26 mouse cellular contexts compared by ENCODE assay signal in the genomic region with DNA sequence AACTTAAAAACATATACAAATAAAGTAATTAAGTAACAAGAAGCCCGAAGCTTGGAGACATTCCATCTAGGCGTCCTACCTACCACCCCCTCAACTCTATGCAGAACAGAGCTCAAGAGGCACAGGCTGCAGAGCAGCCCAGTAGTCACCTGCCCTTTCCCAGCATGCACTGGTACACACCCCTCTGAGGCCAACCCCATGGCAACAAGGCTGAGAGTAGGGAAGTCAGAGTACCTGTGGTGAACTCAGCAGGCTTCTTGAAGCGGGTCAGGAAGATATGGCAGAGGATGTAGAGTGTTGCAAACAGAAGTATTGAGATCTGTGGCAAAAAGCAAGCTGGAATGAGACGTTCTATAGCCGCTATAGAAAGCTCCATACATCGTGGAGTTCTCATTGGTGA. TPM values are rescaled to one million over a fixed set of nuclear protein-coding genes. Genes with fewer than 3 reads are reported as not detected.
A peak's percentile ranks its signal among the peaks of the same experiment; 100 is the strongest.
DNase-seq lines count a peak whose midpoint lies in the region; ATAC-seq and TF ChIP-seq lines count a peak whose summit lies in the region.
"Had no signal": no experiment of that assay in that cellular context is flagged by ENCODE, and none has a peak within 500 bp of the region (broad histone marks: within the 10 kb centered on the region; RNA-seq: fewer than 3 reads in every experiment).

No protein-coding gene starts in this region.

- H3K4me3 ChIP-seq in heart, embryonic 13.5 days: no peak overlapping the region
- H3K4me3 ChIP-seq in testis, adult 2 months (ENCODE audit: control insufficient read depth, low read depth, low read length): peak overlapping the region; percentile 33
- H3K4me3 ChIP-seq: embryonic facial prominence, embryonic 12.5 days; heart, adult 2 months; heart, embryonic 12.5 days; hindbrain, embryonic 15.5 days had no signal

- no peak overlapping the region for H3K4me2 ChIP-seq in heart, embryonic 13.5 days
- H3K4me2 ChIP-seq: embryonic facial prominence, embryonic 12.5 days; hindbrain, embryonic 15.5 days had no signal

- no peaks in the 10 kb centered on the region for H3K27me3 ChIP-seq in heart, embryonic 13.5 days (replicated peaks)
- no peaks in the 10 kb centered on the region for H3K27me3 ChIP-seq in testis, adult 2 months (ENCODE audit: control insufficient read depth, insufficient read depth, low read length)
- H3K27me3 ChIP-seq: embryonic facial prominence, embryonic 12.5 days; heart, embryonic 12.5 days; hindbrain, embryonic 15.5 days had no signal

- peaks cover 51% of the 10 kb centered on the region for H3K36me3 ChIP-seq in heart, embryonic 13.5 days
- H3K36me3 ChIP-seq in testis, adult 2 months (ENCODE audit: control insufficient read depth, insufficient read depth, low read length): peaks cover 4% of the 10 kb centered on the region

- WGBS in heart, embryonic 13.5 days: 88% methylated on average over 6 of the region's 6 CpGs

- TF ChIP-seq CTCF in testis, adult 2 months (IDR thresholded peaks at IDR 0.05; ENCODE audit: control insufficient read depth, insufficient read depth, insufficient replicate concordance, low read depth, low read length): no peak

- 0 out of 2 replicates have a peak overlapping the region, but pooled peaks have one; percentile 13 for H3K9ac ChIP-seq in heart, embryonic 13.5 days
- H3K9ac ChIP-seq: embryonic facial prominence, embryonic 12.5 days; heart, embryonic 12.5 days; hindbrain, embryonic 15.5 days had no signal

- peaks cover 27% of the 10 kb centered on the region for H3K4me1 ChIP-seq in heart, embryonic 13.5 days
- peaks cover 6% of the 10 kb centered on the region for H3K4me1 ChIP-seq in testis, adult 2 months (ENCODE audit: control insufficient read depth, insufficient read depth, low read length)

- H3K27ac ChIP-seq in heart, embryonic 13.5 days (replicated peaks): no peak overlapping the region
- 0 out of 2 replicates have a peak overlapping the region, but pooled peaks have one; percentile 29 for H3K27ac ChIP-seq in testis, adult 2 months (ENCODE audit: control insufficient read depth, insufficient read depth, low read depth, low read length)
- H3K27ac ChIP-seq: embryonic facial prominence, embryonic 12.5 days; heart, adult 2 months; hindbrain, embryonic 15.5 days had no signal

- no peaks in the 10 kb centered on the region for H3K9me3 ChIP-seq in heart, embryonic 13.5 days
- H3K9me3 ChIP-seq: embryonic facial prominence, embryonic 12.5 days; heart, embryonic 12.5 days; hindbrain, embryonic 15.5 days had no signal

- DNase-seq in CD4-positive, CD25-positive, alpha-beta regulatory T cell, adult 2 months (ENCODE audit: low read depth, low spot score): peak; percentile 42
- no peak for DNase-seq in heart, adult 8-10 months (ENCODE audit: low spot score)
- DNase-seq in testis, postnatal 14 days (ENCODE audit: low spot score): no peak
- DNase-seq in naive thymus-derived CD4-positive, alpha-beta T cell, adult 2 months (ENCODE audit: low read depth): peak; percentile 55
- no peak for DNase-seq in embryo, embryonic 10 days (ENCODE audit: low spot score)
- DNase-seq: adrenal gland, postnatal 10 days; B cell, adult 2 months; cerebellum, adult 11 months; cerebellum, adult 8-10 months; cerebellum, postnatal 14 days; gastrocnemius, postnatal 14 days; heart, adult 2 months; heart, postnatal 36 days had no signal

- no peak for ATAC-seq in CD4-positive, CD25-positive, alpha-beta regulatory T cell, adult 4 months
- ATAC-seq in heart, embryonic 13.5 days (ENCODE audit: extremely low read depth, insufficient number of reproducible peaks, low FRiP score, low TSS enrichment): no peak

- no peak for TF ChIP-seq POLR2A in testis, adult 2 months (IDR thresholded peaks at IDR 0.05; ENCODE audit: control insufficient read depth, low read depth, low read length)

RNA-seq across cellular contexts. Expression of a gene that starts 3.1 kb away (rescaled TPM):
- 10 to 100 TPM; 23.3 to 61.6 TPM for polyA plus RNA-seq in CD4-positive, CD25-positive, alpha-beta regulatory T cell, adult 4 months (2017; shearing (Covaris generic))
- 13.5 and 15.0 TPM in 2 replicates for polyA plus RNA-seq in heart, embryonic 13.5 days (2015; fragmentation: Nextera tagmentation; extraction: Ambion mirVana)
- 10 to 100 TPM in 2 of 4 experiments, 1 to 10 TPM in 2; 7.3 to 12.2 (median 10.0) TPM for total RNA-seq in heart, adult 8-10 months (2022)
- polyA plus RNA-seq in testis, adult 2 months (2012; rRNA removed): 478 and 581 TPM in 2 replicates

RNA-seq across cellular contexts. Expression of a gene that starts 16.6 kb away (rescaled TPM):
- not detected for polyA plus RNA-seq in CD4-positive, CD25-positive, alpha-beta regulatory T cell, adult 4 months (2017; shearing (Covaris generic))
- 2.1 and 2.3 TPM in 2 replicates for polyA plus RNA-seq in heart, embryonic 13.5 days (2015; fragmentation: Nextera tagmentation; extraction: Ambion mirVana)
- 1 to 10 TPM in 2 of 4 experiments, under 1 TPM in 2; 0.72 to 1.6 (median 1.0) TPM for total RNA-seq in heart, adult 8-10 months (2022)
- 9.4 and 10.8 TPM in 2 replicates for polyA plus RNA-seq in testis, adult 2 months (2012; rRNA removed)
- total RNA-seq: common myeloid progenitor, adult 5-6 weeks had no signal

RNA-seq across cellular contexts. Expression of a gene that starts 19.5 kb away (rescaled TPM):
- polyA plus RNA-seq in CD4-positive, CD25-positive, alpha-beta regulatory T cell, adult 4 months (2017; shearing (Covaris generic)): 100 to 1,000 TPM; 419 to 534 TPM
- polyA plus RNA-seq in heart, embryonic 13.5 days (2015; fragmentation: Nextera tagmentation; extraction: Ambion mirVana): 1,584 and 1,655 TPM in 2 replicates
- 100 to 1,000 TPM; 106 to 156 (median 115) TPM for total RNA-seq in heart, adult 8-10 months (2022)
- 124 and 148 TPM in 2 replicates for polyA plus RNA-seq in testis, adult 2 months (2012; rRNA removed)

RNA-seq across cellular contexts. Expression of a gene that starts 20.6 kb away (rescaled TPM):
- 10 to 100 TPM; 11.3 to 14.2 TPM for polyA plus RNA-seq in CD4-positive, CD25-positive, alpha-beta regulatory T cell, adult 4 months (2017; shearing (Covaris generic))
- polyA plus RNA-seq in heart, embryonic 13.5 days (2015; fragmentation: Nextera tagmentation; extraction: Ambion mirVana): 6.2 and 6.6 TPM in 2 replicates
- total RNA-seq in heart, adult 8-10 months (2022): 1 to 10 TPM; 1.2 to 2.8 (median 1.9) TPM
- 4.6 and 4.8 TPM in 2 replicates for polyA plus RNA-seq in testis, adult 2 months (2012; rRNA removed)

RNA-seq across cellular contexts. Expression of a gene that starts 38.4 kb away (rescaled TPM):
- polyA plus RNA-seq in CD4-positive, CD25-positive, alpha-beta regulatory T cell, adult 4 months (2017; shearing (Covaris generic)): not detected
- not detected in 2 replicates for polyA plus RNA-seq in heart, embryonic 13.5 days (2015; fragmentation: Nextera tagmentation; extraction: Ambion mirVana)
- not detected for total RNA-seq in heart, adult 8-10 months (2022)
- polyA plus RNA-seq in testis, adult 2 months (2012; rRNA removed): 2.3 and 2.4 TPM in 2 replicates
- total RNA-seq: adrenal gland, postnatal 10 days; adrenal gland, postnatal 4 days; ES-E14; gastrocnemius, adult 18-20 months; gastrocnemius, postnatal 14 days; heart, adult 2 months; heart, postnatal 36 days had no signal
- polyA plus RNA-seq: embryonic facial prominence, embryonic 12.5 days; forebrain, embryonic 11.5 days; heart, embryonic 12.5 days; heart, postnatal 0 days; hindbrain, embryonic 11.5 days; hindbrain, embryonic 15.5 days had no signal

Comparison
In these comparisons a context has a peak if more than half of its experiments do, and no peak if none do; other contexts are left out.
1. DNase-seq: peak in CD4-positive, CD25-positive, alpha-beta regulatory T cell, adult 2 months (single experiment) and naive thymus-derived CD4-positive, alpha-beta T cell, adult 2 months (single experiment); none in heart, adult 8-10 months (single experiment), testis, postnatal 14 days (single experiment) and embryo, embryonic 10 days (single experiment).